Mouse (Mus musculus) ES-CJ7 (cell line): ENCODE measurements around the gene Trp73.

ENCODE experiments used
- DNase-seq: peaks from one replicate; pipeline ENCODE4 v3.0.0; 2011; ENCODE audit warnings: low read depth, low spot score

Gene Trp73

DNA sequence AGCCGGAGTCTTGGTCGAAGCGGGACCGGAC is at the start of gene Trp73:
Gene Trp73 (minus strand): TSS at position 27 of the 31 bp plus-strand sequence.
- no peak for DNase-seq

GRCm38 (mm10) chr4:154188948-154189347 is 48.9 kb upstream of the Trp73 start:
- no peak for DNase-seq

GRCm38 (mm10) chr4:154186002-154186537 is 46.1 kb upstream of the Trp73 start:
- no peak for DNase-seq

- DNase-seq: no peak
Measured at GRCm38 (mm10) chr4:154185001-154185400, 45.0 kb upstream of the Trp73 start.

GRCm38 (mm10) chr4:154183566-154183965 is 43.6 kb upstream of the Trp73 start:
- DNase-seq: no peak

DNA sequence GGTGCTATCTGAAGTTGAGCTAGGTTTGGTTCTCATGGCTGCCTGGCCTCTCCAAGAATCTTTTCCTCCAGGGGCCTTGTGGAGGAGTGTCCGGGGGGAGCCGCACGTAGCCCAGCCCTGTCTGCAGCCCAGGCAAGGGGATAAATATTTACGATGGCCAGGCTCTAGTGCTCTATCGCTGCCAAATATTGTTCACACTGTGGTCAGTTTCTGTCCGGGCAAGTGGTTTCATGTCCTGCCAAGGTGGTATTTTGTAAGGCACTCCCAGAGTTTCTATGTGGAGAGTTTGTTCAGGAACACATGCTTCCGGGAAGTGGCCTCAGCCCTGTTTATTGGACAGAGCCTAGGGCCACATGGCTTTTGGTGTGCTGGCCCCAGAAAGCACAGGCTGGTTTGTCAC is 41.0 kb upstream of the Trp73 start:
- no peak for DNase-seq

DNA sequence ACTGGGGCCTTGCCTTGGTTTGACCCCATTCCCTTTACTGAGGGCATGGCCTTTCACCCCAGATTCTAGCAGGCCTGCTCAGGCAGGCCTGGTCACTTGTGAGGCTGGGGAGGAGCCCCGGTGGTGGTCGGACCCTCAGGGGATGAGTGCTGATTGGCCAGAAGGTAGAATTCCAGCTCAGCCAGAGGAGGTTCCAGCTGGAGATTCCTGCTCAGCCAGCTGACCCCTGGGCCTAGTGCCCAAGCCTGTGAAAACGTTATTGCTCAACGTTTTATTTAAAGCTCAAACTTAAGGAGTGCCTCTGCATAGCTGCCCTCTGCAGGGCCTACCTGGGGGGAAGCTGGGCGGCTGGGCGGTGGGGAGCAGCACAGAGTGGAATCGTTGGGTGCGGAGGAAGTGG is 37.2 kb upstream of the Trp73 start:
- no peak for DNase-seq

DNA sequence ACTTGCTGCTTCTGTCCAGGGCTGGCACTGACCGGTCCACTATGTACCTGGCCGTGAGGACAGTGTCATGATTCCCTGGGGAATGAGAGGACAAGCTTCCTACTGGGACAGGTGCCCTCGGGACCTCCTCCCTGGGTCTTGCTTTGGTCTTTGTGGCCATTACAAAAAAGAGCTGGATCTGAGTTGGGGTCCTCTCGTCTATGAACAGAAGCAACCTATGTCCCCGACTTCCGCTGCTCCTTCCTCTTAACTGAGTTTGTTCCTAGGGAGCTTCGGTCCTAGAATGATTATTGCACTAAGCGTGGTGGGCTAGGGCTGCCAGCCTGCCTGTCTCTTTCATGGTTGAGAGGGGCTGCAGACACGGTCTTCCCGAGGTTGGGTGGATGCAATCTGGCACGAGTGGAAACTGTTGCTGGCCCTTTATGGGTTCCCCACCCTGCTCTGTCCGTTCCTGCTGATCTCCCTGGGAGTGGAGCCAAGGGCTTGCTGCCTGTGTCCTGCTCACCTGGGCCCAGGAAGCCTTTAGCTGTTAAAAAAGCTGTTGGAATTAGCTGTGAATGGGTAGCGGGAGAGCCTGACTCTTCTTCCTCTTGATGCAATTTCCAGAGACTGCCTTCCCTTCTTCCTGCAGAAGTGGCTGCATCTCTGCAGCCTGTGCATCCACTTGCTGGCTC is 32.1 kb upstream of the Trp73 start:
- no peak for DNase-seq

DNA sequence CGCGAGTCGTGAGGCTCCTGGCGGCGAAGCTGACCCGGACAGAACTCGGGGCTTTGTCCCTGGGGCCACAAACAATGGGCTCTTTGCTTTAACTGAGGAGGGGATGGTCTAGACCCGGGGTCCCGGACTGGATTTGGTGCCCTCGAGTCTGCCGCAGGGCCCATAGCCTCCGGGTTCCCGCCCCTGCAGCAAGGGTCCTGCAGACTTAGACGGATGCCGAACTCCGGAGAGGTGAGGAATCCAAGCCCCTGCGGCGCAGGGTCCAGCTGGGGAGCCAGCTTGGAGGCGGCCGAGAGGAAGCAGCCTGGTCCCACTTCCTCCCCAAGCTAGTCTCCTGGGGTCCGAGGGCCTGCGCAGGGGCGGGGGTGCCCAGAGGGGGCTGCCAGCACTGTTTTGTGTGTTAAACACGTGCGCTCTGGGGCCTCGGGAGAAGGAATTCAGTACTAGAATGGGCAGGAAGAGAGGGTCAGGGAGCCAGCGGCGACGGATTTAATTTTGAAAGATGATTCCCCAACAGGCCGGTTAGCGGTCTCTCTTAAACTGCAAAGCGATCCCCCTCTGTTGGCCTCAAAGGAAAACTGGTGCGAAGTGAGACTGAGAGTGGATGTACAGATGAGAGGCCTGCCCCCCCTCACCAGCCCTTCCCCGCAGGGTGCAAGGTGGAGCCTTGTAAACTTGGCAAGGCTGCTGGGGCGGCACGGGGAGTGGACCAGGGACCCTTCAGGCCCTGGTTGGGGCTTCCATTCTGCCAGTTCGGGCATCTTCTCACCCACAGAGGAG is 31.3 kb upstream of the Trp73 start:
- DNase-seq: no peak

GRCm38 (mm10) chr4:154170506-154171150 is 30.6 kb upstream of the Trp73 start, which contains the start of gene Megf6:
TSS of gene Megf6 (plus strand) at chr4:154170730.
- peak; percentile 84 for DNase-seq

- DNase-seq: no peak
Measured at GRCm38 (mm10) chr4:154170021-154170420, 30.0 kb upstream of the Trp73 start.

DNA sequence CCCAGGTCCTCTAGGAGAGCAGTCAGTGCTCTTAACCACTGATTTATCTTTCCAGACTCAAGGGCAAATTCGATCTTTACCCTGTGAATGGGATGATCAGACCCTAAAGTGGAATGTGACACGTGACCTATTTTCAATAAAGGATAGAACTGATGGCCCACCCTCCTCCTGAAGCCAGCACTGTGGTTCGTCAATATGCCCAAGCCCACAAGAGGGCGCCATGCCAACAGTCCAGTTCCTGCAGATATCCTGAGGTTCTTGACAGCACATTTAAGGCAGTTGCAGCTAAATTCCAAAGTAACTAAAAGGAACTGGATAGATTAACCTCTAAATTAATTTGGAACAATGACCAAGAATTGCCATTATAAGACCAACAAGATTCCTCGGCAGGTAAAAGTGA is 27.0 kb upstream of the Trp73 start:
- peak; percentile 69 for DNase-seq

GRCm38 (mm10) chr4:154163296-154163695 is 23.3 kb upstream of the Trp73 start:
- DNase-seq: peak; percentile 74

GRCm38 (mm10) chr4:154160538-154161390 is 20.8 kb upstream of the Trp73 start, which contains the start of gene Tprgl:
TSS of gene Tprgl (minus strand) at chr4:154160666.
- DNase-seq: peak; percentile 97

DNA sequence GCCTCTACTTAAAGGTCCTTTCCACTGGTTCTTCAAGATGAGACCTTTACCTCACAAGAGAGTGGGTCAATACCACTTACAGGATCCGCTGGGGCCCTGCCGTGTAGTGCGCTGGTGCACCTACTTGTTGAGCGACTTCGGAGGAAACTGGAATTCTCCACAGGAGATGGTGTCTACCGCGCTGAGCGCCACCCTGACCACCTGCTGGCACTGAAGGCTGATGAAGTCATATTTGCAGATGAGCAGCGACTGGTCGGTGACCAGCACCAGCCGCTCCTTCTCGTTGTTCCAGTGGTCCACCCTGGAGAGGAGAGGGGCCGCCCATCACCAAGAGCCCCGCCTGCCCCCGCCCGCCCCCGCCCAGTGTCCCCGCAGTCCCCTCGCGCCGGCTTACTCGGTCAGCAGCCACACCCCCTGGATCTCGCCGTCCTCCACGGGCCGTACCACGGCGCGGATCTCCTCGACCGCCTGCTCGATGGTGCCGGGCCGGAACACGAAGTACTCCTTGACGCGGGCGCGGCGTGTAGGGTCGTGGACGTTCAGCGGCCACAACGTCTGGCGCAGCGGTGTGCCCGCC is 20.0 kb upstream of the Trp73 start:
- no peak for DNase-seq

GRCm38 (mm10) chr4:154159002-154159401 is 19.0 kb upstream of the Trp73 start:
- peak; percentile 86 for DNase-seq

GRCm38 (mm10) chr4:154157970-154158662 is 18.1 kb upstream of the Trp73 start:
- DNase-seq: no peak

- no peak for DNase-seq
Measured at GRCm38 (mm10) chr4:154156050-154156449, 16.0 kb upstream of the Trp73 start.

DNA sequence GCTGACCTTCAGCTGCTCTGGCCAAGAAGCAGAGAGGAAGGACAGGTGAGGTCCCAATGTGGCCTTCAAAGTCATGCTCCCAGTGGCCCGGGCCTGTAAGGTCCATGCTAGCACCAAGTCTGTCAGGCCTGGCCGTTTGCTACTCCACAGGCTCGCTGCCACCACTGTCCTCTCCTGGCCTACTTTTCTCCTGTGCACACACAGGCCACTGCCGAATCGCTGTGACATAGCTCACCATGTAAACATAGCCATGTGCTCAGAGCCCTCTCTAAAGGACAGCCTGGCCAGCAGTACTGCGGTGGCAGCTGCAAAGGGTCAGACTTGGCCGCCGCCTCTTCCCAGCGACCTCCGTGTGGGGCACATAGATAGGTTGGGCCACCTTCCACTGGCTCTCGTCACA is 14.1 kb upstream of the Trp73 start:
- DNase-seq: no peak

DNA sequence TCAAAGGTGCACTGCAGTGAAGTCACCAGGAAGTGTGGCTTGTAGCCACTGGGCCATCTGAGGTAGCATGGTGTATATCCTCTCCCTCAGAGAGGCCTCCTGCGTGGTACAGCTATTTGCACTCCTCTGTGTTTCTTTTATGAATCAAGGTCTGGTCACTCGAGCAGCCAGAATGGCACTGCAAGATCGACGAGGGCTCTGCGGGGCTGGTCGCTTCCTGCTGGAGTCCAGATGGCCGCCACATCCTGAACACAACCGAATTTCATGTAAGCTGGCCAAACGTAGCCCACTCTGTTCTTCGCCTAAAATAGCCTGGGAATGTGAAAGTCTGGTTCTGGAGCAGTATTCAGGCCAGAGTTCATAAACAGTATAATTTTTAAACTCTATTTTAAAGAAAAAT is 6.3 kb upstream of the Trp73 start:
- no peak for DNase-seq

GRCm38 (mm10) chr4:154144712-154145111 is 4.7 kb upstream of the Trp73 start:
- DNase-seq: no peak
